Mouse (Mus musculus) liver, postnatal 0 days (tissue): ENCODE data around the gene Sypl2. TPM values are rescaled to one million over a fixed set of nuclear protein-coding genes. Genes with fewer than 3 reads are reported as not detected.

ENCODE experiments used
- ATAC-seq: fragments of 200-750 bp; cut with Nextera tagmentation; 2 replicates; pipeline ENCODE4 v1.8.0; 2017; ENCODE audit warnings: mild to moderate bottlenecking, moderate library complexity
- DNase-seq: peaks from one replicate; pipeline ENCODE4 v3.0.0-alpha.2; 2016
- H3K27ac ChIP-seq: fragments of 300-500 bp; sonication (generic); 2 replicates; pipeline ENCODE4 v1.5.1; 2014; ENCODE audit warnings: antibody characterized with exemption, moderate library complexity, mild to moderate bottlenecking, low read depth
- H3K27me3 ChIP-seq: fragments of 300-500 bp; sonication (generic); 2 replicates; pipeline ENCODE4 v1.6.1; 2014; ENCODE audit warnings: low read length, control low read depth, mixed read lengths; ENCODE audit not compliant: insufficient read depth
- H3K36me3 ChIP-seq: fragments of 300-500 bp; sonication (generic); replicated peaks from 2 replicates; pipeline ENCODE4 v1.6.1; 2014; ENCODE audit warnings: mild to moderate bottlenecking, control low read depth, low read length, moderate library complexity, mixed read lengths; ENCODE audit not compliant: insufficient read depth
- H3K4me1 ChIP-seq: fragments of 300-500 bp; sonication (generic); 2 replicates; pipeline ENCODE4 v1.6.1; 2014; ENCODE audit warnings: antibody characterized with exemption, mild to moderate bottlenecking, control low read depth; ENCODE audit not compliant: insufficient read depth
- H3K4me2 ChIP-seq: fragments of 300-500 bp; sonication (generic); 2 replicates; pipeline ENCODE4 v1.6.1; 2014; ENCODE audit warnings: low read depth, mild to moderate bottlenecking, low read length, moderate library complexity, mixed read lengths
- H3K4me3 ChIP-seq: fragments of 300-500 bp; sonication (generic); 2 replicates; pipeline ENCODE4 v1.5.1; 2014; ENCODE audit warnings: low read depth, low read length
- H3K9ac ChIP-seq: fragments of 300-500 bp; sonication (generic); replicated peaks from 2 replicates; pipeline ENCODE4 v1.6.1; 2014; ENCODE audit warnings: mild to moderate bottlenecking, moderate library complexity
- H3K9me3 ChIP-seq: fragments of 300-500 bp; sonication (generic); 2 replicates; pipeline ENCODE4 v1.6.1; 2016; ENCODE audit warnings: mild to moderate bottlenecking, control low read depth, low read length, mixed read lengths
- CTCF ChIP-seq: sonication (generic); IDR thresholded peaks from 2 replicates; pipeline ENCODE4 v1.5.1; 2016; ENCODE audit warnings: antibody characterized with exemption, low read depth
- EP300 ChIP-seq: IDR thresholded peaks from 2 replicates; pipeline ENCODE4 v1.6.1; 2016; ENCODE audit warnings: antibody characterized with exemption, low read depth, mild to moderate bottlenecking
- WGBS: fragments of 180-500 bp; shearing (Covaris S2); extraction: QIAGEN DNeasy Blood & Tissue Kit; methylation state at CpG from one replicate; pipeline ENCODE4 v1.1.7; 2014; ENCODE audit not compliant: insufficient replicate concordance; 5-methylcytosine and 5-hydroxymethylcytosine counted together
- polyA plus RNA-seq: library from polyadenylated mRNA; unstranded; fragments of >200 nt; fragmentation: Nextera tagmentation; extraction: Ambion mirVana; gene quantifications from 2 replicates; pipeline ENCODE4 v1.2.1, GENCODE M21; 2015

The Sypl2 gene
- polyA plus RNA-seq, 1 experiment from 2014 or later, result 0.05 TPM

GRCm38 (mm10) chr3:108185460-108186097 lies 40.9 kb downstream of the Sypl2 start:
- peaks cover 15% of the 10 kb centered on the region for H3K4me1 ChIP-seq
- DNase-seq, result no peak
- H3K9me3 ChIP-seq, result no peaks in the 10 kb centered on the region
- H3K9ac ChIP-seq, result peak overlapping the region; percentile 73
- H3K4me2 ChIP-seq, result peak overlapping the region; percentile 98
- H3K4me3 ChIP-seq, result peak overlapping the region; percentile 74
- no peak for ATAC-seq
- H3K27me3 ChIP-seq, result peaks cover 7% of the 10 kb centered on the region; the same call in 1 of the 2 replicates
- TF ChIP-seq CTCF (no peak), EP300 (no peak)
- H3K27ac ChIP-seq, result no peak overlapping the region
- no peaks in the 10 kb centered on the region for H3K36me3 ChIP-seq
- 4% methylated on average over 16 of the region's 16 CpGs for WGBS

DNA sequence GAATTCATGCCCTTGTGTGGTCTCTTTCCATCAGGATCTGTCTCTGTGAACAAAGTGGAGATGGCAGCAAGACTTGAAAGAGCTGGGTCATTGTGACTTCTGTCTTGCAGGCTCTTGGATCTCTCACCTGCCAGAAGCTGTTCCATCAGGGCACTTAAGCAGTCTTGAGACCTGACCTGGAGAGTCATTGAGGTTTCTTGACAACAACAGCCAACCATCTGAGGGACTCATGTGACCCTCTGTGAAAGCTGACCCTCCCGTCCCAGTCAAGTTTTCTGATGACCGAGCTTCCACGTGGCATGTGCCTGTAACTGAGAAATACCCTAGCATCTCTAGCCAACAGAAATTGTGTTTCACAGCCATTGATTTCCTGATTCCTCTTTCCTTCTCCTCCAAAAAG lies 41.7 kb downstream of the Sypl2 start:
- Histone ChIP-seq H3K4me1 (peaks cover 15% of the 10 kb centered on the region), H3K27me3 (peaks cover 7% of the 10 kb centered on the region; the same call in 1 of the 2 replicates), H3K36me3 (no peaks in the 10 kb centered on the region), H3K4me3 (no peak overlapping the region), H3K9me3 (no peaks in the 10 kb centered on the region), H3K27ac (no peak overlapping the region), H3K4me2 (no peak overlapping the region), H3K9ac (no peak overlapping the region)
- WGBS, result 66% methylated on average over 3 of the region's 3 CpGs
- ATAC-seq, result no peak
- TF ChIP-seq EP300 (no peak), CTCF (no peak)
- DNase-seq, result no peak

GRCm38 (mm10) chr3:108180514-108180913 lies 45.9 kb downstream of the Sypl2 start:
- peaks cover 1% of the 10 kb centered on the region; the same call in 1 of the 2 replicates for H3K4me1 ChIP-seq
- TF ChIP-seq CTCF, result no peak
- TF ChIP-seq EP300, result no peak
- H3K9me3 ChIP-seq, result no peaks in the 10 kb centered on the region
- no peaks in the 10 kb centered on the region for H3K36me3 ChIP-seq
- no peak overlapping the region for H3K9ac ChIP-seq
- DNase-seq (no peak), ATAC-seq (no peak)
- no peak overlapping the region for H3K27ac ChIP-seq
- 18% methylated on average over 2 of the region's 2 CpGs for WGBS
- H3K4me3 ChIP-seq, result no peak overlapping the region
- no peak overlapping the region for H3K4me2 ChIP-seq
- H3K27me3 ChIP-seq, result no peaks in the 10 kb centered on the region

- Histone ChIP-seq H3K9me3 (no peaks in the 10 kb centered on the region), H3K36me3 (no peaks in the 10 kb centered on the region), H3K4me3 (no peak overlapping the region), H3K27me3 (no peaks in the 10 kb centered on the region), H3K9ac (no peak overlapping the region), H3K27ac (no peak overlapping the region), H3K4me1 (no peaks in the 10 kb centered on the region), H3K4me2 (no peak overlapping the region)
- WGBS, result 69% methylated on average over 7 of the region's 7 CpGs
- no peak for ATAC-seq
- no peak for DNase-seq
- TF ChIP-seq EP300, result no peak
- peak; percentile 31 for TF ChIP-seq CTCF
Measured at GRCm38 (mm10) chr3:108178756-108179715, 47.4 kb downstream of the Sypl2 start.

DNA sequence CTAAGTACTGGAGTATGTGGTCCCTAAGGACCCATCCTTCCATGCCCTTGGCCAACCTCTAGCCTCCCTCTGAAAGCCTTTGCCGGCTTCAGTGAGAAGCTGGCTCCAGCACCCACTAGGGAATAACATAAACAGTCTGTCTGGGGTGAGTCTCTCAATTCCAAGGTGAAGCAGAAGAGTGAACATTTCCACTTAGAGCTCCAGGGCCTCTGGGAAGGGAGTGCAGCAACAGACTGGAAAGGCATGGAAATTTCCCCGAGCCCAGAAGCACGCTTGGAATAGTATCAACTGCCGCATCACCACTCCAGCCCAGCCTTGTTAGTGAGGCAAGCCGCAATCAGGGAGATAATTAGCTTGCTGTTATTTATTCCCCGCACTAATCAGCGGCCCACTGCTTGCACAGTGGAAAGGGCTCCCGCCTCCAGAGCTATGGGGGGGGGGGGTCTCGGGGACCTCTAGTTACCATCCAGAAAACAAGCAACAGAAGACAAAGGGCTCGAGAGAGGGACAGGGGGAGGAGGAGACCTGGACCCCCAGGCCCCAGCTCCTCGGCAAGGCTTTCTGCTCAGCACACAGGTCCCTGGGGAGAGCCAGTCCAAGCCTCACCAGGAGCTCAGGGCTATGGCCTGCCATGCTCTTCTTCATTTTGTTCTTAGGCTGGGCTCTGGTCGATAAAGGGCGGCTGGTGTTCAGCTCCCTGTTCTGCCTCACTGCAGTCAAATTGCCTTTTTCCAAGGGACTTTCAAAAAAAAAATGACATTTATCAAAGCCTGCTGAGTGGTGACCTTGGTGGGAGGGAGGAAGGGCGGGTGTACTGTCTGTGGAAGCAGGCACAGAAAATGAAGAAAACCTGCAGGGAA lies 51.5 kb downstream of the Sypl2 start:
- no peaks in the 10 kb centered on the region for H3K36me3 ChIP-seq
- TF ChIP-seq EP300 (no peak), CTCF (no peak)
- no peak overlapping the region for H3K4me2 ChIP-seq
- no peaks in the 10 kb centered on the region for H3K4me1 ChIP-seq
- no peaks in the 10 kb centered on the region for H3K27me3 ChIP-seq
- no peaks in the 10 kb centered on the region for H3K9me3 ChIP-seq
- DNase-seq (no peak), ATAC-seq (no peak)
- 46% methylated on average over 14 of the region's 14 CpGs for WGBS
- no peak overlapping the region for H3K9ac ChIP-seq
- H3K27ac ChIP-seq, result no peak overlapping the region
- no peak overlapping the region for H3K4me3 ChIP-seq
